Mouse (Mus musculus): ENCODE measurements around the gene Med9. TPM values are rescaled to one million over a fixed set of nuclear protein-coding genes. Genes with fewer than 3 reads are reported as not detected.

Gene Med9
- polyA plus RNA-seq, 1 experiment from 2014 or later: 27.8 TPM

DNA sequence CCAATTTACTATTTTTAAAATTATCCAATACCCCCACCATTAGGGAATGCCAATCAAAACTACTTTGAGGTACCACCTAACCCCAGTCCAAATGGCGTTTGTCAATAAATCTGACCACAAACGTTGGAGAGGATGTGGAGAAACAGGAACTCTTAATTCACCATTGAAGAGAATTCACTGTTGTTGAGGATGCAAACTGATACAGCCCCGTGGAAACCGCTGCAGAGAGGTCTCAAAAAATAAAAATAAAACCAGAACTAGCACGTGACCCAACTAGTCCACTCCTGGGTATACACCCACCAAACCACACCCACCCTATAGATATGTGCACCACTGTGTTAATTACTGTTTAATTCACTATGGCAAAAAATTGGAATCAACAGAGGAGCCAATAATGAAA lies 27.7 kb upstream of the Med9 start:
- Histone ChIP-seq H3K9me3 (ENCODE audit: control insufficient read depth, low read length) (no peaks in the 10 kb centered on the region), H3K27ac (replicated peaks) (no peak overlapping the region), H3K9ac (ENCODE audit: low read length) (no peak overlapping the region), H3K27me3 (ENCODE audit: control insufficient read depth, insufficient read depth, low read length) (no peaks in the 10 kb centered on the region), H3K4me1 (replicated peaks; ENCODE audit: control insufficient read depth, insufficient read depth) (no peaks in the 10 kb centered on the region), H3K36me3 (ENCODE audit: control insufficient read depth, insufficient read depth, low read length) (no peaks in the 10 kb centered on the region), H3K4me2 (replicated peaks; ENCODE audit: low read depth) (no peak overlapping the region), H3K4me3 (ENCODE audit: low read depth, low read length) (no peak overlapping the region)
- DNase-seq (ENCODE audit: low spot score): no peak
- 62% methylated on average over 5 of the region's 5 CpGs for WGBS
- TF ChIP-seq CTCF (IDR thresholded peaks at IDR 0.05; ENCODE audit: low read depth): no peak
- no peak for TF ChIP-seq EP300 (optimal IDR thresholded peaks at IDR 0.05)
- ATAC-seq (ENCODE audit: low FRiP score, low TSS enrichment): no peak

DNA sequence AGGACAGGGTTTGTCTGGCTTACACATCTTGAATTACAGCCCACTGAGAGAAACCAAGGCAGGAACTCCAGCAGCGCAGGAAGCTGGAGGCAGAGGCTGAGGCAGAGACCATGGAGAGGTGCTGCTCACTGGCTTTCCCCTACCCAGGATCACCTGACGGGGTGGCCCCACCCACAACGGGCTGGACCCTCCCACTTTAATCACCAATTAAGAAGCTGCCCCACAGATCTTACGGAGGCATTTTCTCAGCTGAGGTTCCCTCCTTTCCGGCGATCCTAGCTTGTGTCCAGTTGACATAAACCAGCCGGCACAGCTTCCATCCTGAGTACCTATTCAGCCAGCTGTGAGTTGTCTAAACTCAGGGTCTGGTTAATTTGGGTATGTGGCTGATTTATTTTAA lies 26.7 kb upstream of the Med9 start:
- Histone ChIP-seq H3K27me3 (ENCODE audit: control insufficient read depth, insufficient read depth, low read length) (no peaks in the 10 kb centered on the region), H3K36me3 (ENCODE audit: control insufficient read depth, insufficient read depth, low read length) (no peaks in the 10 kb centered on the region), H3K4me1 (replicated peaks; ENCODE audit: control insufficient read depth, insufficient read depth) (no peaks in the 10 kb centered on the region), H3K27ac (replicated peaks) (no peak overlapping the region), H3K9me3 (ENCODE audit: control insufficient read depth, low read length) (no peaks in the 10 kb centered on the region), H3K4me2 (replicated peaks; ENCODE audit: low read depth) (peak overlapping the region; percentile 38), H3K4me3 (ENCODE audit: low read depth, low read length) (peak overlapping the region; percentile 15; the same call in 1 of the 2 replicates), H3K9ac (ENCODE audit: low read length) (peak overlapping the region; percentile 23; the same call in 1 of the 2 replicates)
- TF ChIP-seq CTCF (IDR thresholded peaks at IDR 0.05; ENCODE audit: low read depth) (no peak), EP300 (optimal IDR thresholded peaks at IDR 0.05) (no peak)
- DNase-seq (ENCODE audit: low spot score) (peak; percentile 74), ATAC-seq (ENCODE audit: low FRiP score, low TSS enrichment) (peak; percentile 80)
- WGBS: 26% methylated on average over 7 of the region's 7 CpGs

DNA sequence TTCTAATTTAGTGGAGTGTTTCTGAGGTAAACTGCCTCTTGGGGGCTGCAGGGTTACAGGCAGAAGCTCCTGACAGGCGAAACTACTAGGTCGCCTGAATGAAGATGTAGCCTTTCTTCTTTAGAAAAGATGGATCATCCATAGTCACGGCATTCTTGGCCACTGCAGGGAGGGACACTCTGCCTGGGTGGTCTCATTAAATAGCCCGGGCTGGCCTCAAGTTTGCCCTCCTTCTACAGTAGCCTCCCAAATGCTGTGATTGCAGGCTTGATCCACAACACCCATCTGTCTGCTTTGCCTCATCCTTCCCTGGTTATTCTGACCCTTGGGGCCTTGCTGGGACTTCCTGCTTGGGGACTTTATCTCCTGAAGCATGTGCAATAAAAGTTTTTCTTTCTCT lies 18.0 kb upstream of the Med9 start:
- DNase-seq (ENCODE audit: low spot score): no peak
- TF ChIP-seq EP300 (optimal IDR thresholded peaks at IDR 0.05) (no peak), CTCF (IDR thresholded peaks at IDR 0.05; ENCODE audit: low read depth) (no peak)

DNA sequence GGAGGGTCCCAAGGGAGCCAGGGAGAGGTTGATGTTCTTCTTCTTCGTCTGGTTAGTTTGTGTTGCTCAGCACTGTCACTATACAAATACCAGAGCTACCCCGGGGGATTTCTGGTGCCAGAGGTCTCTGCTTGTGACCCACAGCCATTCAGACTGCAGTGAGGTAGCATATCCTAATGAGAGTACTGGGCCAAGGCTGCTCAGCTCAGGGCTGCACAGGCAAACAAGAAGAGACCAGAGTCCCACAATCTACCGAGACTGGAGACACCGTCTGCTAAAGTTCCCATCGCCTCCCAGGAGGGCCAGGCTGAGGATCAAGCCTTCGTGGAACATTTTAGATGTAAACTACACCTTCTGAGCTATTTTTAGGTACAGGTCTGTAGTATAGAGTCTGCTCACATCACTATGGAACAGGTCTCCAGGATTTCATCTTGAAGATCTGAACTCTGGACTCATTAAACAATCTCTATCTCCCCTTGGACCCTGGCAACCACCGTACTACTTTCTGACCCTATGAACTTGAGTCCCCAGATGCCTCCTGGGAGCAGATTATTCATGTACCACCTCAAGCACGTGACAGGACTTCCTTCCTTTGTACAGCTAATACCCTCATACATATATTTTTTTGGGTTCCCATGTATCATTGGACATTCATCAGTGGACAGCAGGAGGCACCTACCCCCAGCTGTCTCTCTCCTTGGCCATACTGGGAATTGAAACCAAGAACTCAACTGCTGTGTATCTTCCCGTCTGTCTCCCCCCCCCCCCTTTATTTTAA lies 15.3 kb upstream of the Med9 start:
- H3K27ac ChIP-seq (replicated peaks): no peak overlapping the region
- ATAC-seq (ENCODE audit: low FRiP score, low TSS enrichment) (no peak), DNase-seq (ENCODE audit: low spot score) (no peak)
- no peaks in the 10 kb centered on the region for H3K36me3 ChIP-seq (ENCODE audit: control insufficient read depth, insufficient read depth, low read length)
- TF ChIP-seq CTCF (IDR thresholded peaks at IDR 0.05; ENCODE audit: low read depth) (no peak), EP300 (optimal IDR thresholded peaks at IDR 0.05) (no peak)
- H3K4me1 ChIP-seq (replicated peaks; ENCODE audit: control insufficient read depth, insufficient read depth): no peaks in the 10 kb centered on the region
- no peak overlapping the region for H3K4me3 ChIP-seq (ENCODE audit: low read depth, low read length)
- H3K9me3 ChIP-seq (ENCODE audit: control insufficient read depth, low read length): no peaks in the 10 kb centered on the region
- H3K27me3 ChIP-seq (ENCODE audit: control insufficient read depth, insufficient read depth, low read length): no peaks in the 10 kb centered on the region
- no peak overlapping the region for H3K9ac ChIP-seq (ENCODE audit: low read length)
- 51% methylated on average over 9 of the region's 9 CpGs for WGBS
- H3K4me2 ChIP-seq (replicated peaks; ENCODE audit: low read depth): no peak overlapping the region

More for the DNA sequence above, 18.0 kb upstream of the Med9 start:
- Histone ChIP-seq H3K9ac (ENCODE audit: low read length) (no peak overlapping the region), H3K27ac (replicated peaks) (no peak overlapping the region), H3K27me3 (ENCODE audit: control insufficient read depth, insufficient read depth, low read length) (no peaks in the 10 kb centered on the region), H3K36me3 (ENCODE audit: control insufficient read depth, insufficient read depth, low read length) (no peaks in the 10 kb centered on the region), H3K4me2 (replicated peaks; ENCODE audit: low read depth) (no peak overlapping the region), H3K4me1 (replicated peaks; ENCODE audit: control insufficient read depth, insufficient read depth) (no peaks in the 10 kb centered on the region), H3K4me3 (ENCODE audit: low read depth, low read length) (no peak overlapping the region), H3K9me3 (ENCODE audit: control insufficient read depth, low read length) (no peaks in the 10 kb centered on the region)
- ATAC-seq (ENCODE audit: low FRiP score, low TSS enrichment): no peak
- 52% methylated on average over 4 of the region's 4 CpGs for WGBS

GRCm38 (mm10) chr11:59933943-59934342 lies 14.1 kb upstream of the Med9 start:
- H3K27ac ChIP-seq (replicated peaks): no peak overlapping the region
- no peak; the same call in 1 of the 2 replicates for ATAC-seq (ENCODE audit: low FRiP score, low TSS enrichment)
- no peaks in the 10 kb centered on the region for H3K27me3 ChIP-seq (ENCODE audit: control insufficient read depth, insufficient read depth, low read length)
- peak overlapping the region; percentile 1; the same call in 1 of the 2 replicates for H3K9ac ChIP-seq (ENCODE audit: low read length)
- no peak for DNase-seq (ENCODE audit: low spot score)
- H3K4me3 ChIP-seq (ENCODE audit: low read depth, low read length): no peak overlapping the region
- no peaks in the 10 kb centered on the region for H3K4me1 ChIP-seq (replicated peaks; ENCODE audit: control insufficient read depth, insufficient read depth)
- H3K36me3 ChIP-seq (ENCODE audit: control insufficient read depth, insufficient read depth, low read length): no peaks in the 10 kb centered on the region
- TF ChIP-seq EP300 (optimal IDR thresholded peaks at IDR 0.05) (no peak), CTCF (IDR thresholded peaks at IDR 0.05; ENCODE audit: low read depth) (no peak)
- WGBS: 31% methylated on average over 12 of the region's 12 CpGs
- H3K4me2 ChIP-seq (replicated peaks; ENCODE audit: low read depth): no peak overlapping the region
- H3K9me3 ChIP-seq (ENCODE audit: control insufficient read depth, low read length): no peaks in the 10 kb centered on the region

GRCm38 (mm10) chr11:59937023-59937422 lies 11.0 kb upstream of the Med9 start:
- no peak overlapping the region for H3K9ac ChIP-seq (ENCODE audit: low read length)
- no peak for ATAC-seq (ENCODE audit: low FRiP score, low TSS enrichment)
- no peak for TF ChIP-seq EP300 (optimal IDR thresholded peaks at IDR 0.05)
- TF ChIP-seq CTCF (IDR thresholded peaks at IDR 0.05; ENCODE audit: low read depth): no peak

More at GRCm38 (mm10) chr11:59937023-59937422, 11.0 kb upstream of the Med9 start:
- 64% methylated on average over 3 of the region's 3 CpGs for WGBS
- no peaks in the 10 kb centered on the region for H3K36me3 ChIP-seq (ENCODE audit: control insufficient read depth, insufficient read depth, low read length)
- H3K4me2 ChIP-seq (replicated peaks; ENCODE audit: low read depth): no peak overlapping the region
- H3K27ac ChIP-seq (replicated peaks): no peak overlapping the region
- H3K4me1 ChIP-seq (replicated peaks; ENCODE audit: control insufficient read depth, insufficient read depth): 0 out of 2 replicates have a peak, but pooled peaks cover under 1% of the 10 kb centered on the region
- no peak overlapping the region for H3K4me3 ChIP-seq (ENCODE audit: low read depth, low read length)
- no peaks in the 10 kb centered on the region for H3K9me3 ChIP-seq (ENCODE audit: control insufficient read depth, low read length)
- H3K27me3 ChIP-seq (ENCODE audit: control insufficient read depth, insufficient read depth, low read length): no peaks in the 10 kb centered on the region
- no peak for DNase-seq (ENCODE audit: low spot score)
